Mouse (Mus musculus): ENCODE results near the gene Zyx.

DNA sequence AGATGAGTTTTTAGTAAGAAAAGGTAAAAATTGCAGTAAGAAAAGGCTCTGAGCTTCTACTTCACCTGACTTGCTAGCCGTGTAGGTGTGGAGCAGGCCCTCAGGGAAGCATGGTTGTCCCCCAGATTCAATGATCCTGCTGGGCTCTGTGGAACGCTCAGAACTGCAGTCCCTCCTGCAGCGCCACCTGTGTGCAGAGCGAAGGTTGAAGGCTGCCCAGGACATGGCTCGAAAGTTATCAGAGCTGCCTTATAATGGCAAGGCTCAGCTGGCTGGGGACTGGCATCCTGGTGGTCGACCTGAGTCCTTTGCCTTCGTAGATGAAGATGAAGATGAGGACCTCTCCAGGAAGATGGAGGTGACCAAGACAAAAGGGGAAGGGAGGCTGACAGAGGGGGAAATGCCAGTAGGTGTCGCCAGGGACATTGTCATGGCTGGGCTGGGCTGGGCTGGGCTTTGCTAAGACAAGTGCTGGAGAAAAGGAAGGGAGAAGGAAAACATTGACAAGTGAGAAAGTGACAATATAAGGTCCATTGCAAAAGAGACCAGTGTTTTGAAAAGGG, 39.5 kb upstream of the Zyx start:
- peak; percentile 61 for TF ChIP-seq CTCF (IDR thresholded peaks at IDR 0.05; ENCODE audit: low read depth)
- TF ChIP-seq EP300 (optimal IDR thresholded peaks at IDR 0.05): no peak
